In genomic region chr10:42095986-42096385, GRCm38 (mm10) we compare ENCODE assay signal across 21 mouse cellular contexts.
A peak's percentile ranks its signal among the peaks of the same experiment; 100 is the strongest.
DNase-seq lines count a peak whose midpoint lies in the region; ATAC-seq lines count a peak whose summit lies in the region.
"Had no signal": no experiment of that assay in that cellular context is flagged by ENCODE, and none has a peak within 500 bp of the region (broad histone marks: within the 10 kb centered on the region; RNA-seq: fewer than 3 reads in every experiment).

No protein-coding gene starts in this region.

- H3K4me1 ChIP-seq in heart, embryonic 11.5 days (ENCODE audit: control insufficient read depth, insufficient read depth, low read length) = peaks cover 20% of the 10 kb centered on the region
- H3K4me1 ChIP-seq in heart, embryonic 10.5 days = peaks cover 33% of the 10 kb centered on the region

- H3K27ac ChIP-seq in heart, embryonic 11.5 days (ENCODE audit: low read depth, low read length) = no peak overlapping the region
- no peak overlapping the region for H3K27ac ChIP-seq in heart, embryonic 10.5 days

- ATAC-seq in heart, embryonic 11.5 days (replicated peaks; ENCODE audit: insufficient number of reproducible peaks, low FRiP score, low TSS enrichment) = no peak
- ATAC-seq: activated CD4-positive, CD25-positive, alpha-beta regulatory T cell, adult 4 months; CD4-positive, CD25-positive, alpha-beta regulatory T cell, adult 4 months; Patski had no signal

- H3K9me3 ChIP-seq in heart, embryonic 11.5 days (replicated peaks; ENCODE audit: control insufficient read depth, low read length) = no peaks in the 10 kb centered on the region
- no peaks in the 10 kb centered on the region for H3K9me3 ChIP-seq in heart, embryonic 10.5 days
- H3K9me3 ChIP-seq: G1E had no signal

- WGBS in heart, embryonic 11.5 days (ENCODE audit: insufficient replicate concordance) = 77% methylated on average over 10 of the region's 10 CpGs
- WGBS in heart, embryonic 10.5 days = 79% methylated on average over 10 of the region's 10 CpGs

- H3K4me3 ChIP-seq in heart, embryonic 11.5 days (ENCODE audit: low read depth, low read length) = no peak overlapping the region
- no peak overlapping the region for H3K4me3 ChIP-seq in heart, embryonic 10.5 days

- no peaks in the 10 kb centered on the region for H3K27me3 ChIP-seq in heart, embryonic 11.5 days (ENCODE audit: control insufficient read depth, insufficient read depth, low read length)
- H3K27me3 ChIP-seq in heart, embryonic 10.5 days (ENCODE audit: insufficient read depth, poor library complexity, severe bottlenecking) = 0 out of 2 replicates have a peak, but pooled peaks cover 3% of the 10 kb centered on the region
- H3K27me3 ChIP-seq: CH12.LX, Patski had no signal

- no peak overlapping the region for H3K9ac ChIP-seq in heart, embryonic 11.5 days (ENCODE audit: low read depth, low read length)

- DNase-seq in heart, adult 11 months = peak; percentile 79
- peak; percentile 66 for DNase-seq in heart, embryonic 10.5 days (ENCODE audit: low spot score)
- no peak for DNase-seq in heart, adult 9 months (ENCODE audit: low spot score in 2 of 2)
- DNase-seq in testis, postnatal 10 days (ENCODE audit: low spot score) = peak; percentile 32
- DNase-seq in testis, postnatal 14 days (ENCODE audit: low spot score) = no peak
- DNase-seq: adrenal gland, adult 2 months; adrenal gland, adult 8-10 months; adrenal gland, postnatal 10 days; adrenal gland, postnatal 14 days; adrenal gland, postnatal 25 days; adrenal gland, postnatal 36 days; B cell, adult 2 months; cerebellum, adult 11 months; cerebellum, adult 11-12 months; cerebellum, adult 18-20 months had no signal

- H3K4me2 ChIP-seq in heart, embryonic 11.5 days = no peak overlapping the region

- H3K36me3 ChIP-seq in heart, embryonic 11.5 days (ENCODE audit: control insufficient read depth, insufficient read depth, low read length) = no peaks in the 10 kb centered on the region
- H3K36me3 ChIP-seq in heart, embryonic 10.5 days = no peaks in the 10 kb centered on the region
- H3K36me3 ChIP-seq: G1E had no signal

Comparison
In these comparisons a context has a peak if more than half of its experiments do, and no peak if none do; other contexts are left out.
1. DNase-seq: peak in heart, adult 11 months (single experiment), heart, embryonic 10.5 days (single experiment) and testis, postnatal 10 days (single experiment); none in heart, adult 9 months (0 of 2) and testis, postnatal 14 days (single experiment).